Mouse (Mus musculus): ENCODE measurements around the gene Trrap. TPM values are rescaled to one million over a fixed set of nuclear protein-coding genes. Genes with fewer than 3 reads are reported as not detected.

The Trrap gene
- polyA plus RNA-seq, 1 experiment from 2014 or later = 101 TPM

GRCm38 (mm10) chr5:144848735-144849134 lies 81.2 kb downstream of the Trrap start:
- WGBS = 79% methylated on average over 5 of the region's 5 CpGs

GRCm38 (mm10) chr5:144849932-144850331 lies 82.4 kb downstream of the Trrap start:
- Histone ChIP-seq H3K27ac (ENCODE audit: low read length) (no peak overlapping the region), H3K27me3 (ENCODE audit: control insufficient read depth, insufficient read depth, low read length) (no peaks in the 10 kb centered on the region), H3K4me1 (ENCODE audit: control insufficient read depth, insufficient read depth, low read length) (no peaks in the 10 kb centered on the region), H3K9me3 (ENCODE audit: control insufficient read depth, low read depth, low read length) (no peaks in the 10 kb centered on the region), H3K4me2 (replicated peaks; ENCODE audit: low read depth, low read length) (no peak overlapping the region), H3K4me3 (ENCODE audit: low read depth, low read length) (no peak overlapping the region), H3K9ac (replicated peaks; ENCODE audit: low read depth, low read length) (no peak overlapping the region), H3K36me3 (ENCODE audit: control insufficient read depth, insufficient read depth, low read length) (peaks cover 89% of the 10 kb centered on the region)
- WGBS = 92% methylated on average over 10 of the region's 10 CpGs
- no peak for ATAC-seq (ENCODE audit: insufficient number of reproducible peaks, insufficient read depth, low FRiP score, low read depth)

More at GRCm38 (mm10) chr5:144848735-144849134, 81.2 kb downstream of the Trrap start:
- H3K4me1 ChIP-seq (ENCODE audit: control insufficient read depth, insufficient read depth, low read length) = no peaks in the 10 kb centered on the region
- ATAC-seq (ENCODE audit: insufficient number of reproducible peaks, insufficient read depth, low FRiP score, low read depth) = no peak
- H3K27ac ChIP-seq (ENCODE audit: low read length) = no peak overlapping the region
- H3K9me3 ChIP-seq (ENCODE audit: control insufficient read depth, low read depth, low read length) = no peaks in the 10 kb centered on the region
- no peak overlapping the region for H3K4me3 ChIP-seq (ENCODE audit: low read depth, low read length)
- no peak overlapping the region for H3K4me2 ChIP-seq (replicated peaks; ENCODE audit: low read depth, low read length)
- no peaks in the 10 kb centered on the region for H3K27me3 ChIP-seq (ENCODE audit: control insufficient read depth, insufficient read depth, low read length)
- H3K9ac ChIP-seq (replicated peaks; ENCODE audit: low read depth, low read length) = no peak overlapping the region
- H3K36me3 ChIP-seq (ENCODE audit: control insufficient read depth, insufficient read depth, low read length) = peaks cover 93% of the 10 kb centered on the region

- no peak for ATAC-seq (ENCODE audit: insufficient number of reproducible peaks, insufficient read depth, low FRiP score, low read depth)
- H3K9ac ChIP-seq (replicated peaks; ENCODE audit: low read depth, low read length) = no peak overlapping the region
- H3K9me3 ChIP-seq (ENCODE audit: control insufficient read depth, low read depth, low read length) = no peaks in the 10 kb centered on the region
- 92% methylated on average over 3 of the region's 3 CpGs for WGBS
- no peak overlapping the region for H3K4me2 ChIP-seq (replicated peaks; ENCODE audit: low read depth, low read length)
- H3K4me3 ChIP-seq (ENCODE audit: low read depth, low read length) = no peak overlapping the region
- no peak overlapping the region for H3K27ac ChIP-seq (ENCODE audit: low read length)
- H3K27me3 ChIP-seq (ENCODE audit: control insufficient read depth, insufficient read depth, low read length) = no peaks in the 10 kb centered on the region
- peaks cover 81% of the 10 kb centered on the region for H3K36me3 ChIP-seq (ENCODE audit: control insufficient read depth, insufficient read depth, low read length)
- H3K4me1 ChIP-seq (ENCODE audit: control insufficient read depth, insufficient read depth, low read length) = no peaks in the 10 kb centered on the region
These were observed 84.3 kb downstream of the Trrap start for GRCm38 (mm10) chr5:144851820-144852219.

GRCm38 (mm10) chr5:144853931-144854330 lies 86.4 kb downstream of the Trrap start:
- Histone ChIP-seq H3K9me3 (ENCODE audit: control insufficient read depth, low read depth, low read length) (no peaks in the 10 kb centered on the region), H3K4me2 (replicated peaks; ENCODE audit: low read depth, low read length) (no peak overlapping the region), H3K27me3 (ENCODE audit: control insufficient read depth, insufficient read depth, low read length) (no peaks in the 10 kb centered on the region), H3K36me3 (ENCODE audit: control insufficient read depth, insufficient read depth, low read length) (peaks cover 78% of the 10 kb centered on the region), H3K9ac (replicated peaks; ENCODE audit: low read depth, low read length) (no peak overlapping the region), H3K27ac (ENCODE audit: low read length) (no peak overlapping the region), H3K4me3 (ENCODE audit: low read depth, low read length) (no peak overlapping the region), H3K4me1 (ENCODE audit: control insufficient read depth, insufficient read depth, low read length) (no peaks in the 10 kb centered on the region)
- WGBS = 85% methylated on average over 5 of the region's 5 CpGs
- no peak for ATAC-seq (ENCODE audit: insufficient number of reproducible peaks, insufficient read depth, low FRiP score, low read depth)

- Histone ChIP-seq H3K9me3 (ENCODE audit: control insufficient read depth, low read depth, low read length) (peaks cover 6% of the 10 kb centered on the region), H3K36me3 (ENCODE audit: control insufficient read depth, insufficient read depth, low read length) (peaks cover 74% of the 10 kb centered on the region), H3K4me1 (ENCODE audit: control insufficient read depth, insufficient read depth, low read length) (no peaks in the 10 kb centered on the region), H3K27ac (ENCODE audit: low read length) (no peak overlapping the region), H3K9ac (replicated peaks; ENCODE audit: low read depth, low read length) (no peak overlapping the region), H3K27me3 (ENCODE audit: control insufficient read depth, insufficient read depth, low read length) (no peaks in the 10 kb centered on the region), H3K4me2 (replicated peaks; ENCODE audit: low read depth, low read length) (no peak overlapping the region), H3K4me3 (ENCODE audit: low read depth, low read length) (no peak overlapping the region)
- WGBS = 54% methylated on average over 6 of the region's 6 CpGs
- no peak for ATAC-seq (ENCODE audit: insufficient number of reproducible peaks, insufficient read depth, low FRiP score, low read depth)
These were observed 88.4 kb downstream of the Trrap start for GRCm38 (mm10) chr5:144855936-144856335.

- WGBS = 95% methylated on average over 15 of the region's 15 CpGs
- H3K27ac ChIP-seq (ENCODE audit: low read length) = no peak overlapping the region
- no peak overlapping the region for H3K9ac ChIP-seq (replicated peaks; ENCODE audit: low read depth, low read length)
- peaks cover 51% of the 10 kb centered on the region for H3K36me3 ChIP-seq (ENCODE audit: control insufficient read depth, insufficient read depth, low read length)
- no peaks in the 10 kb centered on the region for H3K4me1 ChIP-seq (ENCODE audit: control insufficient read depth, insufficient read depth, low read length)
- H3K4me3 ChIP-seq (ENCODE audit: low read depth, low read length) = no peak overlapping the region
- no peak overlapping the region for H3K4me2 ChIP-seq (replicated peaks; ENCODE audit: low read depth, low read length)
- no peak for ATAC-seq (ENCODE audit: insufficient number of reproducible peaks, insufficient read depth, low FRiP score, low read depth)
- H3K27me3 ChIP-seq (ENCODE audit: control insufficient read depth, insufficient read depth, low read length) = no peaks in the 10 kb centered on the region
- H3K9me3 ChIP-seq (ENCODE audit: control insufficient read depth, low read depth, low read length) = peaks cover 10% of the 10 kb centered on the region
These were observed 91.0 kb downstream of the Trrap start for GRCm38 (mm10) chr5:144858527-144858926.

- Histone ChIP-seq H3K4me1 (ENCODE audit: control insufficient read depth, insufficient read depth, low read length) (no peaks in the 10 kb centered on the region), H3K9ac (replicated peaks; ENCODE audit: low read depth, low read length) (no peak overlapping the region), H3K36me3 (ENCODE audit: control insufficient read depth, insufficient read depth, low read length) (peaks cover 43% of the 10 kb centered on the region), H3K9me3 (ENCODE audit: control insufficient read depth, low read depth, low read length) (peaks cover 10% of the 10 kb centered on the region), H3K27ac (ENCODE audit: low read length) (no peak overlapping the region), H3K4me2 (replicated peaks; ENCODE audit: low read depth, low read length) (no peak overlapping the region), H3K27me3 (ENCODE audit: control insufficient read depth, insufficient read depth, low read length) (no peaks in the 10 kb centered on the region), H3K4me3 (ENCODE audit: low read depth, low read length) (no peak overlapping the region)
- WGBS = 89% methylated on average over 9 of the region's 9 CpGs
- ATAC-seq (ENCODE audit: insufficient number of reproducible peaks, insufficient read depth, low FRiP score, low read depth) = no peak
These were observed 91.8 kb downstream of the Trrap start for GRCm38 (mm10) chr5:144859284-144859683.

- Histone ChIP-seq H3K36me3 (ENCODE audit: control insufficient read depth, insufficient read depth, low read length) (peaks cover 43% of the 10 kb centered on the region), H3K4me1 (ENCODE audit: control insufficient read depth, insufficient read depth, low read length) (no peaks in the 10 kb centered on the region), H3K9me3 (ENCODE audit: control insufficient read depth, low read depth, low read length) (peaks cover 10% of the 10 kb centered on the region), H3K27ac (ENCODE audit: low read length) (no peak overlapping the region), H3K9ac (replicated peaks; ENCODE audit: low read depth, low read length) (no peak overlapping the region), H3K27me3 (ENCODE audit: control insufficient read depth, insufficient read depth, low read length) (no peaks in the 10 kb centered on the region), H3K4me2 (replicated peaks; ENCODE audit: low read depth, low read length) (no peak overlapping the region), H3K4me3 (ENCODE audit: low read depth, low read length) (no peak overlapping the region)
- 98% methylated on average over 8 of the region's 8 CpGs for WGBS
- no peak for ATAC-seq (ENCODE audit: insufficient number of reproducible peaks, insufficient read depth, low FRiP score, low read depth)
These were observed 93.4 kb downstream of the Trrap start for GRCm38 (mm10) chr5:144860913-144861312.

- no peak overlapping the region for H3K9ac ChIP-seq (replicated peaks; ENCODE audit: low read depth, low read length)
- 74% methylated on average over 8 of the region's 8 CpGs for WGBS
- no peaks in the 10 kb centered on the region for H3K36me3 ChIP-seq (ENCODE audit: control insufficient read depth, insufficient read depth, low read length)
- no peak overlapping the region for H3K27ac ChIP-seq (ENCODE audit: low read length)
- no peaks in the 10 kb centered on the region; the same call in 1 of the 2 replicates for H3K9me3 ChIP-seq (ENCODE audit: control insufficient read depth, low read depth, low read length)
- no peak overlapping the region for H3K4me3 ChIP-seq (ENCODE audit: low read depth, low read length)
- H3K4me1 ChIP-seq (ENCODE audit: control insufficient read depth, insufficient read depth, low read length) = no peaks in the 10 kb centered on the region
- no peaks in the 10 kb centered on the region for H3K27me3 ChIP-seq (ENCODE audit: control insufficient read depth, insufficient read depth, low read length)
- ATAC-seq (ENCODE audit: insufficient number of reproducible peaks, insufficient read depth, low FRiP score, low read depth) = no peak
- H3K4me2 ChIP-seq (replicated peaks; ENCODE audit: low read depth, low read length) = no peak overlapping the region
These were observed 99.4 kb downstream of the Trrap start for GRCm38 (mm10) chr5:144866923-144867322.

All from stomach, embryonic 14.5 days (tissue).